Mouse (Mus musculus) lung, postnatal 0 days (tissue): ENCODE results near the gene Fbxo24.

ENCODE experiments used
- CTCF ChIP-seq: IDR thresholded peaks from 2 replicates; pipeline ENCODE4 v1.5.1; 2016; ENCODE audit warnings: antibody characterized with exemption, mild to moderate bottlenecking
- EP300 ChIP-seq: IDR thresholded peaks from 2 replicates; pipeline ENCODE4 v1.6.1; 2016; ENCODE audit warnings: antibody characterized with exemption, mild to moderate bottlenecking, control low read depth

GRCm38 (mm10) chr5:137628498-137629305 is at the start of gene Fbxo24, which contains the start of the genes Lrch4 and Gm20605:
- TF ChIP-seq CTCF, result peak; percentile 36
- peak; percentile 75 for TF ChIP-seq EP300
